Mouse (Mus musculus): ENCODE measurements around the gene Slc12a9. TPM values are rescaled to one million over a fixed set of nuclear protein-coding genes. Genes with fewer than 3 reads are reported as not detected.

Slc12a9 gene
- polyA plus RNA-seq (2012) = 13.8 and 13.9 TPM in 2 replicates

GRCm38 (mm10) chr5:137333512-137334174 is at the start of gene Slc12a9:
TSS of gene Slc12a9 (minus strand) at chr5:137333597.

GRCm38 (mm10) chr5:137349384-137350204 is 16.2 kb upstream of the Slc12a9 start, which contains the start of gene Ephb4:
TSS of gene Ephb4 (plus strand) at chr5:137350109.

GRCm38 (mm10) chr5:137314193-137315083 is 19.0 kb downstream of the Slc12a9 start, which contains the start of gene Trip6:
TSS of gene Trip6 (minus strand) at chr5:137314404.

GRCm38 (mm10) chr5:137307071-137307912 is 26.1 kb downstream of the Slc12a9 start, which contains the start of gene Srrt:
TSS of gene Srrt (minus strand) at chr5:137307674.

GRCm38 (mm10) chr5:137293839-137294743 is 39.3 kb downstream of the Slc12a9 start, which contains the start of gene Ufsp1:
TSS of gene Ufsp1 (plus strand) at chr5:137294629.

GRCm38 (mm10) chr5:137287032-137287952 is 46.1 kb downstream of the Slc12a9 start, which contains the start of gene Ache:
TSS of gene Ache (plus strand) at chr5:137287519.

Other genes with a start within 250 kb of the Slc12a9 start
- 13.5 and 14.7 TPM in 2 replicates for gene Trim56, start 217.4 kb downstream of the Slc12a9 start, polyA plus RNA-seq (2012)
- gene Muc3, start 184.3 kb downstream of the Slc12a9 start, polyA plus RNA-seq (2012) = not detected in 2 replicates
- gene Muc3a, start 121.2 kb downstream of the Slc12a9 start, polyA plus RNA-seq (2012) = 0.18 and 0.41 TPM in 2 replicates
- gene Ache, start 46.1 kb downstream of the Slc12a9 start, polyA plus RNA-seq (2012) = 46.0 and 66.5 TPM in 2 replicates
- gene Ufsp1, start 39.0 kb downstream of the Slc12a9 start, polyA plus RNA-seq (2012) = 33.9 and 57.2 TPM in 2 replicates
- 423 and 553 TPM in 2 replicates for gene Srrt, start 25.9 kb downstream of the Slc12a9 start, polyA plus RNA-seq (2012)
- gene Trip6, start 19.2 kb downstream of the Slc12a9 start, polyA plus RNA-seq (2012) = 70.9 and 87.7 TPM in 2 replicates
- gene Ephb4, start 16.5 kb upstream of the Slc12a9 start, polyA plus RNA-seq (2012) = 0.11 and 0.28 TPM in 2 replicates
- gene Zan, start 143.5 kb upstream of the Slc12a9 start, polyA plus RNA-seq (2012) = 0.42 and 0.71 TPM in 2 replicates
- gene Pop7, start 168.9 kb upstream of the Slc12a9 start, polyA plus RNA-seq (2012) = 69.8 and 82.0 TPM in 2 replicates
- gene Gigyf1, start 185.0 kb upstream of the Slc12a9 start, polyA plus RNA-seq (2012) = 59.1 and 84.0 TPM in 2 replicates
- gene Epo, start 199.6 kb upstream of the Slc12a9 start, polyA plus RNA-seq (2012) = not detected in 2 replicates
- gene Gnb2, start 199.9 kb upstream of the Slc12a9 start, polyA plus RNA-seq (2012) = 450 and 452 TPM in 2 replicates
- not detected in 2 replicates for gene Actl6b, start 219.9 kb upstream of the Slc12a9 start, polyA plus RNA-seq (2012)
- 55.7 and 82.0 TPM in 2 replicates for gene Tfr2, start 236.2 kb upstream of the Slc12a9 start, polyA plus RNA-seq (2012)

Data from megakaryocyte-erythroid progenitor cell, adult 5 weeks (primary cell).